Mouse (Mus musculus) G1E (cell line): ENCODE data around the gene Abhd12b. TPM values are rescaled to one million over a fixed set of nuclear protein-coding genes. Genes with fewer than 3 reads are reported as not detected.

Source experiments
- ATAC-seq: 2 replicates; pipeline ENCODE4 v1.8.0; 2016; ENCODE audit warnings: mild to moderate bottlenecking; ENCODE audit not compliant: insufficient number of reproducible peaks, poor library complexity, low FRiP score, severe bottlenecking; ENCODE audit errors: extremely low read depth
- DNase-seq: peaks from one replicate; pipeline ENCODE4 v3.0.0; 2012; ENCODE audit warnings: low spot score
- H3K27me3 ChIP-seq: 2 replicates; pipeline ENCODE4 v1.6.1; 2012; ENCODE audit warnings: mild to moderate bottlenecking, low read length, inconsistent platforms; ENCODE audit not compliant: insufficient read depth
- H3K36me3 ChIP-seq: replicated peaks from 2 replicates; pipeline ENCODE3; 2012; ENCODE audit warnings: mild to moderate bottlenecking, inconsistent platforms
- H3K4me1 ChIP-seq: 2 replicates; pipeline ENCODE4 v1.6.1; 2012; ENCODE audit warnings: low read depth, low read length, inconsistent platforms, mixed read lengths; ENCODE audit not compliant: insufficient read depth
- H3K4me3 ChIP-seq: 2 replicates; pipeline ENCODE4 v1.5.1; 2012; ENCODE audit warnings: low read depth, mild to moderate bottlenecking, inconsistent platforms, low read length, moderate library complexity, mixed read lengths
- H3K9me3 ChIP-seq: replicated peaks from 2 replicates; pipeline ENCODE4 v1.6.1; 2012; ENCODE audit warnings: inconsistent platforms
- CTCF ChIP-seq: IDR thresholded peaks from 2 replicates; pipeline ENCODE4 v1.5.1; 2012; ENCODE audit warnings: low read depth, low read length, inconsistent platforms, mixed read lengths
- GATA1 ChIP-seq: IDR thresholded peaks from 2 replicates; pipeline ENCODE4 v1.6.1; 2012; ENCODE audit warnings: borderline replicate concordance, low read length, inconsistent platforms, mixed read lengths
- GATA2 ChIP-seq: IDR thresholded peaks from 2 replicates; pipeline ENCODE4 v1.6.1; 2012; ENCODE audit warnings: low read depth, low read length, inconsistent platforms, borderline replicate concordance
- POLR2AphosphoS5 ChIP-seq: IDR thresholded peaks from 2 replicates; pipeline ENCODE4 v1.6.1; 2012; ENCODE audit warnings: low read depth, low read length, inconsistent platforms; ENCODE audit not compliant: insufficient replicate concordance
- TAL1 ChIP-seq: conservative IDR thresholded peaks from 2 replicates; pipeline ENCODE4 v1.6.1; 2012; ENCODE audit warnings: low read depth, low read length, inconsistent platforms, mixed read lengths
- polyA plus RNA-seq: library from polyadenylated mRNA; stranded (reverse); fragments of >175 nt; gene quantifications from 2 replicates; pipeline ENCODE4 v1.2.3, GENCODE M21; 2012
- total RNA-seq, 2 experiments: library from RNA; stranded (forward) in 1 of 2; stranded (reverse) in 1 of 2; fragments of 200-1000 nt in 1 of 2; fragments of >200 nt in 1 of 2; fragmentation: Nextera tagmentation in 1 of 2; gene quantifications; 2 replicates each; pipeline ENCODE4 v1.2.3; 2014 to 2017

Gene Abhd12b
- total and polyA plus RNA-seq, 3 experiments, result 0.11 TPM; not detected in 2

DNA sequence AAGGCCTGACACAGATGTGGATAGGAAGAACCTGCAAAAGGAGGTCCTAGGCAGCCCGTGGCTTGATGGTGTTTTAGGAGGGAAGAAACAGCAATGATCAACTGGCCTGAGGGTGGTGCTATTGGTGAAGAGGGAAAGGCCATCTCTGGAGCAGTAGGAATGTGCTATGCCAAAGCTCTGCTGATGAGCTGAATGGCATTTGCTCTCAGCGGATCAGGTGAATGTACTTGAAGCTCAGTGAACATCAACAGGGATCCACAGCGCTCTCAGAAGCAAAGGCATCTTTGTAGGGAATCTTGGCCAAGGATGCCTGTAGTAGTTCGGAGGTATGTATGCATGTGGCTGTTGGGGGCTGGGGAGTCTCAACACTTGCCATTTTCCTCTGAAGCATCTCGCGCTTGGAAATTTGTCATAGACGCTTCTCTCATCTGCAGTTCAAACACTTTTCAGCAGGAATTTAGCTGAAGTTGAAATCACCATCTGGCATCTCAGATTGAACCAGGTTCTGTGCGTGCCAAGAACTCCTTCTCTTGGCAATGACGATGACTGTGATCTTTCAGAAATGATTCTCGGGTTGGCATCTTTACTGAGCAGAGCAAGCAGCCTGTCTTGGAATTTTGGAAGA, 35.1 kb upstream of the Abhd12b start:
- H3K27me3 ChIP-seq, result peaks cover 62% of the 10 kb centered on the region
- H3K4me3 ChIP-seq, result no peak overlapping the region
- H3K9me3 ChIP-seq, result no peaks in the 10 kb centered on the region
- H3K36me3 ChIP-seq, result no peaks in the 10 kb centered on the region
- TF ChIP-seq POLR2AphosphoS5, result no peak
- no peak for TF ChIP-seq GATA2
- TF ChIP-seq TAL1, result no peak
- no peak for TF ChIP-seq CTCF
- TF ChIP-seq GATA1, result no peak
- peaks cover 20% of the 10 kb centered on the region for H3K4me1 ChIP-seq
- DNase-seq (no peak), ATAC-seq (no peak)

DNA sequence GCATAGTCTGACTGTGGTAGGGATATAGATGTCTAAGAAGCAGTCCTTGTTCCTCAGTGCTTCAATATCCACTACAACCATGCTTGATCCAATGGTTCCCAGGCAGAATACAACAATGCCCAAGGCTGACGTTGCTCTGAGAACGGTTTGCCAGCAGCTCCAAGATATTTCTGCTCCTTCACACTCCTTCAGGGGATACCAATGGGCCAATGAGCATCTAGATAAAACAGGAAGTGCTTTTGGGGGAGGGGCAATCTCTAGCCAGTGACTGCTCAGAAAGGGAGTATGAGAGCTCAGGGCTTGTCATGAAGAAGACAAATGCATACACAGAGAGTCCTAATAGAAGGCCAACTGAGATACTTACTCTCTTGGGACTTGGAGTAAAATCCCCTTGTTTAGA, 34.4 kb upstream of the Abhd12b start:
- TF ChIP-seq GATA2 (no peak), GATA1 (no peak), CTCF (no peak), POLR2AphosphoS5 (no peak), TAL1 (no peak)
- peaks cover 68% of the 10 kb centered on the region for H3K27me3 ChIP-seq
- peak; percentile 81 for ATAC-seq
- H3K9me3 ChIP-seq, result no peaks in the 10 kb centered on the region
- no peaks in the 10 kb centered on the region for H3K36me3 ChIP-seq
- peaks cover 20% of the 10 kb centered on the region for H3K4me1 ChIP-seq
- DNase-seq, result peak; percentile 83
- H3K4me3 ChIP-seq, result no peak overlapping the region

DNA sequence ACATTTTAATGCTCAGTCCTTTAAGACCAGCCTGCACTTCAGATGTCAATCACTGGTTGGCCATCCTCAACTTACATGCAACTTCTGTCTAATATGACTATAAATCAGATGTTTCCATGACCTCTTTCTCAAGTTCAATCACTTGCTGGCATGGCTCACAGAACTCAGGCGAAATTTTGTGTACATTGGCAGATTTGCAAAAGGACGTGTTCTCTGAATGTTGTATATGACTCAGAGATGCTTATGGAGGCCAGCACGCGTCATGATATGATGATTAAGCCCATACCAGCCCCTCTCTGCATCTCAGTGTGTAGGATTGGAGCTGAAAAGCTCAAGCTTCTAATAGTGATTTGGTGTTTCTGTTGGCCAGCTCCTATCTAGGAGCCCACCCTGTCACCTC, 27.3 kb upstream of the Abhd12b start:
- no peaks in the 10 kb centered on the region for H3K36me3 ChIP-seq
- TF ChIP-seq GATA2, result no peak
- TF ChIP-seq CTCF, result no peak
- no peak for TF ChIP-seq POLR2AphosphoS5
- no peak for TF ChIP-seq GATA1
- no peak for TF ChIP-seq TAL1
- DNase-seq, result no peak
- H3K4me3 ChIP-seq, result no peak overlapping the region
- ATAC-seq, result no peak
- peaks cover 72% of the 10 kb centered on the region for H3K27me3 ChIP-seq
- H3K4me1 ChIP-seq, result no peaks in the 10 kb centered on the region
- H3K9me3 ChIP-seq, result no peaks in the 10 kb centered on the region

DNA sequence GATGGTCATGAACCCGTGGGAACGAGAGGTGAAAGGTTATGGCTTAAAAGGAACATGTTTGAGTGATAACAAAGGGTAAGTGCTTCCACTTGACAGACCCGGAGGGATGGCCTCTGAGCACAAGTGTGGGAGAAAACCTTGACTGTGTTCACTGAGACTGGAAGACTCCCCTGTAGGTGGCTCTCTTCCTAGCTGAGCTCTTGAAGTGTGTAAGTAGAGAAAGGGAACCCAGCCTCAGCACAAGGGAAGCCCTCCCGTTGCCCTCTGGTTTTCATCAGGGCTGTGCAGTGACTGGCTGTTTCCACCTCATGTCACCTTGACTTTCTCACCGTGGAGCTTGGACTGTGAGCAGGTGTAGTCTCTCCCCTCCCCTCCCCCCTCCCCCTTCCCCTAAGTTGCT, 24.8 kb upstream of the Abhd12b start:
- Histone ChIP-seq H3K4me3 (no peak overlapping the region), H3K27me3 (peaks cover 59% of the 10 kb centered on the region), H3K36me3 (no peaks in the 10 kb centered on the region), H3K4me1 (no peaks in the 10 kb centered on the region), H3K9me3 (no peaks in the 10 kb centered on the region)
- ATAC-seq (no peak), DNase-seq (no peak)
- TF ChIP-seq GATA1 (no peak), TAL1 (no peak), POLR2AphosphoS5 (no peak), GATA2 (no peak), CTCF (no peak)

DNA sequence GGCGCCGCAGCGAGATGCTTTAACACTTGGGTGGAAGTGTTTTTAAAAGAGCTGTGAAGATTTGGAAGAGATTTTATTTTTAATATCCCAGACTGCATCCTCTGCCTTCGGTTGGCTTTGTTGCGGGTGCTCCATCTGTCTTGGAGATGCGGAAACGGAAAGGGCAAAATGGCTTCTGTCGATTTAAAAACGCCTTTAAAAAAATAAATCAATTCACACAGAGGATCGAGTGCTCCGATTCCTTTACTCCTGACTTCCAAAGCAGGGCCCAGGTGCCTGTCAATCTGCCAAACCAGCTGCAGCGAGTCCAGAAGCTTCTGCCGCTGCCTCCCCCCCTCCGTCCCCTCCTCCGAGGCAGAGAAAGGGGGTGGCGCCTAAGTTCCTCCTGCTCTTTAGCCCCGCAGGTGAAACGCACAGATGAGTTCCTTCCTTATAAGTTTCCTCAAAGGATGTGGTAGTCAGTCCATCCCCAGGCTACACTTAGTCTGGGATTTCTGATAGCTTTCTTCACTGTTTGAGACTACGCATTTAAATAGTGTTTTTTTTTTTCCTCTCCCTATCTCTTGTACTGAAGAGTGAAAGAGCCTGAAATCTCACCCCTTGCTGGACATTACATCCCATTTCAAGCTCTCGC, 22.8 kb upstream of the Abhd12b start:
- Histone ChIP-seq H3K36me3 (no peaks in the 10 kb centered on the region), H3K9me3 (no peaks in the 10 kb centered on the region), H3K27me3 (peaks cover 52% of the 10 kb centered on the region), H3K4me3 (no peak overlapping the region), H3K4me1 (peaks cover 10% of the 10 kb centered on the region; the same call in 1 of the 2 replicates)
- TF ChIP-seq CTCF (no peak), POLR2AphosphoS5 (no peak)
- ATAC-seq (no peak), DNase-seq (no peak)

DNA sequence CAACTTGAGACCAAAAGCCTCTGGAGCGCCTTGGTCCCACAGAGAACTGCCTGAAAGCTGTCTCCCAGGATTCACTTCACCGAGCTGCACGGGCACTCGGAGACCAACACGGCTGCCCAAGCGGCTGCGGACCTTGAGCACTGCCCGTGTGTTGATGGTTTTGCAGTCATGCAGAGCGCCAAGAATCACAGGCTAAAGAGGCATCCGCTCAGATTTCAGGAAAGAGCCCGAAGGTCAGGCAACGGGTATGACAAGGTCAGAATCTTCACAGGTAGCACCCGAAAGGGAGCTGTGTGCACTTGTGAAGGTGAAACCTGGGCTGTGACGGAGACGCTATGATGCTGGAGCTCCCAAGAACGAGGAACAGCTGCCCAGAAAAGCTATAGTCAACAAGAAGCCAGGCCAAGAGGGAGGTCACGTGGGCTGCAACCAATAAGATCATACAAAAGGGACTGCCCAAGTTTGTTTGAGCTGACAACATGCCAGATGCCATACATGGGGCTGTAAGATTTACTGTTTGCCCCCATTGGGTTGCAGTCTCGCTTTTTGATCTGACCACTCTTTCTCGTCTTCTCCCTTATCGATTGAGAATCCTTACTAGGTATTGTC, 19.2 kb upstream of the Abhd12b start:
- peaks cover 44% of the 10 kb centered on the region for H3K27me3 ChIP-seq
- H3K4me3 ChIP-seq, result no peak overlapping the region
- no peak for DNase-seq
- TF ChIP-seq GATA2 (no peak), POLR2AphosphoS5 (no peak), CTCF (no peak), GATA1 (no peak), TAL1 (no peak)
- no peaks in the 10 kb centered on the region for H3K36me3 ChIP-seq
- H3K9me3 ChIP-seq, result no peaks in the 10 kb centered on the region
- H3K4me1 ChIP-seq, result peaks cover 15% of the 10 kb centered on the region
- no peak for ATAC-seq
